Mouse (Mus musculus): ENCODE data around the gene Hes7. TPM values are rescaled to one million over a fixed set of nuclear protein-coding genes. Genes with fewer than 3 reads are reported as not detected.
A peak's percentile ranks its signal among the peaks of the same experiment; 100 is the strongest.

Hes7 gene
- polyA plus RNA-seq, 1 experiment from 2014 or later, result 0.61 TPM

GRCm38 (mm10) chr11:69149728-69150127 lies 29.5 kb downstream of the Hes7 start:
- WGBS, result 73% methylated on average over 6 of the region's 6 CpGs

GRCm38 (mm10) chr11:69150444-69150843 lies 30.2 kb downstream of the Hes7 start:
- Histone ChIP-seq H3K27ac (replicated peaks) (no peak overlapping the region), H3K27me3 (peaks cover 31% of the 10 kb centered on the region), H3K4me3 (no peak overlapping the region), H3K9ac (peak overlapping the region; percentile 31; the same call in 1 of the 2 replicates), H3K36me3 (no peaks in the 10 kb centered on the region), H3K4me1 (replicated peaks) (peaks cover 5% of the 10 kb centered on the region; the same call in 1 of the 2 replicates), H3K4me2 (peak overlapping the region; percentile 39), H3K9me3 (no peaks in the 10 kb centered on the region)
- WGBS, result 5% methylated on average over 7 of the region's 7 CpGs
- peak; percentile 27; the same call in 1 of the 2 replicates for ATAC-seq (ENCODE audit: low read depth)

More at GRCm38 (mm10) chr11:69149728-69150127, 29.5 kb downstream of the Hes7 start:
- Histone ChIP-seq H3K27me3 (peaks cover 26% of the 10 kb centered on the region), H3K9me3 (no peaks in the 10 kb centered on the region), H3K27ac (replicated peaks) (no peak overlapping the region), H3K9ac (no peak overlapping the region), H3K4me3 (no peak overlapping the region), H3K36me3 (no peaks in the 10 kb centered on the region), H3K4me2 (no peak overlapping the region), H3K4me1 (replicated peaks) (peaks cover 5% of the 10 kb centered on the region; the same call in 1 of the 2 replicates)
- ATAC-seq (ENCODE audit: low read depth), result no peak

- Histone ChIP-seq H3K27ac (replicated peaks) (no peak overlapping the region), H3K36me3 (no peaks in the 10 kb centered on the region), H3K9me3 (no peaks in the 10 kb centered on the region), H3K9ac (peak overlapping the region; percentile 31; the same call in 1 of the 2 replicates), H3K4me3 (no peak overlapping the region), H3K4me2 (peak overlapping the region; percentile 39), H3K27me3 (peaks cover 34% of the 10 kb centered on the region), H3K4me1 (replicated peaks) (peaks cover 5% of the 10 kb centered on the region; the same call in 1 of the 2 replicates)
- WGBS, result 73% methylated on average over 6 of the region's 6 CpGs
- no peak for ATAC-seq (ENCODE audit: low read depth)
These were observed 30.8 kb downstream of the Hes7 start for GRCm38 (mm10) chr11:69151004-69151403.

- Histone ChIP-seq H3K9me3 (no peaks in the 10 kb centered on the region), H3K27me3 (peaks cover 62% of the 10 kb centered on the region), H3K4me2 (no peak overlapping the region), H3K9ac (no peak overlapping the region), H3K36me3 (no peaks in the 10 kb centered on the region), H3K4me1 (replicated peaks) (peaks cover 14% of the 10 kb centered on the region), H3K27ac (replicated peaks) (no peak overlapping the region), H3K4me3 (no peak overlapping the region)
- no peak for ATAC-seq (ENCODE audit: low read depth)
- 88% methylated on average over 8 of the region's 8 CpGs for WGBS
These were observed 33.6 kb downstream of the Hes7 start for GRCm38 (mm10) chr11:69153831-69154230.

- no peak overlapping the region for H3K4me2 ChIP-seq
- 55% methylated on average over 1 of the region's 1 CpGs for WGBS
- no peaks in the 10 kb centered on the region for H3K36me3 ChIP-seq
- H3K27ac ChIP-seq (replicated peaks), result no peak overlapping the region
- peaks cover 14% of the 10 kb centered on the region for H3K4me1 ChIP-seq (replicated peaks)
- no peak for ATAC-seq (ENCODE audit: low read depth)
- no peaks in the 10 kb centered on the region for H3K9me3 ChIP-seq
- no peak overlapping the region for H3K4me3 ChIP-seq
- H3K9ac ChIP-seq, result no peak overlapping the region
- peaks cover 67% of the 10 kb centered on the region for H3K27me3 ChIP-seq
These were observed 35.1 kb downstream of the Hes7 start for GRCm38 (mm10) chr11:69155351-69155750.

- no peak for ATAC-seq (ENCODE audit: low read depth)
- H3K9me3 ChIP-seq, result no peaks in the 10 kb centered on the region
- H3K4me1 ChIP-seq (replicated peaks), result peaks cover 8% of the 10 kb centered on the region
- peak within 1 kb of the TSS; percentile 48 for H3K4me2 ChIP-seq
- H3K4me3 ChIP-seq, result peak within 1 kb of the TSS; percentile 20
- WGBS, result 4% methylated on average over 18 of the region's 18 CpGs
- no peaks in the 10 kb centered on the region for H3K36me3 ChIP-seq
- peaks cover 60% of the 10 kb centered on the region for H3K27me3 ChIP-seq
- peak within 1 kb of the TSS; percentile 48; the same call in 1 of the 2 replicates for H3K9ac ChIP-seq
- no peak within 1 kb of the TSS for H3K27ac ChIP-seq (replicated peaks)
These were observed 36.6 kb downstream of the Hes7 start, which contains the start of gene Alox12b for GRCm38 (mm10) chr11:69156800-69157199. Alox12b (plus strand) TSS chr11:69156989.

GRCm38 (mm10) chr11:69169313-69169712 lies 49.1 kb downstream of the Hes7 start:
- no peak overlapping the region for H3K4me3 ChIP-seq
- no peaks in the 10 kb centered on the region for H3K9me3 ChIP-seq
- 92% methylated on average over 12 of the region's 12 CpGs for WGBS
- no peak overlapping the region for H3K27ac ChIP-seq (replicated peaks)
- no peaks in the 10 kb centered on the region for H3K27me3 ChIP-seq
- H3K36me3 ChIP-seq, result no peaks in the 10 kb centered on the region
- no peak overlapping the region for H3K4me2 ChIP-seq
- H3K4me1 ChIP-seq (replicated peaks), result no peaks in the 10 kb centered on the region
- no peak overlapping the region for H3K9ac ChIP-seq
- no peak for ATAC-seq (ENCODE audit: low read depth)

GRCm38 (mm10) chr11:69171626-69172025 lies 51.4 kb downstream of the Hes7 start:
- Histone ChIP-seq H3K27ac (replicated peaks) (no peak overlapping the region), H3K27me3 (no peaks in the 10 kb centered on the region), H3K9ac (no peak overlapping the region), H3K9me3 (no peaks in the 10 kb centered on the region), H3K4me3 (no peak overlapping the region), H3K36me3 (no peaks in the 10 kb centered on the region), H3K4me2 (no peak overlapping the region), H3K4me1 (replicated peaks) (no peaks in the 10 kb centered on the region)
- 26% methylated on average over 7 of the region's 7 CpGs for WGBS
- no peak for ATAC-seq (ENCODE audit: low read depth)

- H3K9ac ChIP-seq, result no peak overlapping the region
- no peaks in the 10 kb centered on the region for H3K27me3 ChIP-seq
- no peaks in the 10 kb centered on the region for H3K9me3 ChIP-seq
- no peak overlapping the region for H3K4me3 ChIP-seq
- ATAC-seq (ENCODE audit: low read depth), result no peak
- H3K4me2 ChIP-seq, result no peak overlapping the region
- H3K36me3 ChIP-seq, result no peaks in the 10 kb centered on the region
- WGBS, result 85% methylated on average over 2 of the region's 2 CpGs
- H3K4me1 ChIP-seq (replicated peaks), result no peaks in the 10 kb centered on the region
- no peak overlapping the region for H3K27ac ChIP-seq (replicated peaks)
These were observed 52.4 kb downstream of the Hes7 start for GRCm38 (mm10) chr11:69172606-69173005.

Other genes starting within 250 kb of the Hes7 start
- 96.9 and 97.7 TPM in 2 replicates for gene Ndel1, start 248.5 kb upstream of the Hes7 start, polyA plus RNA-seq (2015; fragmentation: Nextera tagmentation; extraction: Ambion mirVana)
- not detected in 2 replicates for gene Rnf222, start 231.9 kb upstream of the Hes7 start, polyA plus RNA-seq (2015; fragmentation: Nextera tagmentation; extraction: Ambion mirVana)
- 743 and 760 TPM in 2 replicates for gene Rpl26, start 218.8 kb upstream of the Hes7 start, polyA plus RNA-seq (2015; fragmentation: Nextera tagmentation; extraction: Ambion mirVana)
- gene Odf4, start 193.3 kb upstream of the Hes7 start, polyA plus RNA-seq (2015; fragmentation: Nextera tagmentation; extraction: Ambion mirVana), result 0.40 TPM in 1 of 2 replicates, not detected in the other
- 14.4 and 14.8 TPM in 2 replicates for gene Arhgef15, start 162.9 kb upstream of the Hes7 start, polyA plus RNA-seq (2015; fragmentation: Nextera tagmentation; extraction: Ambion mirVana)
- 2.0 and 2.5 TPM in 2 replicates for gene Slc25a35, start 152.3 kb upstream of the Hes7 start, polyA plus RNA-seq (2015; fragmentation: Nextera tagmentation; extraction: Ambion mirVana)
- gene Rangrf, start 145.2 kb upstream of the Hes7 start, polyA plus RNA-seq (2015; fragmentation: Nextera tagmentation; extraction: Ambion mirVana), result 27.6 and 33.7 TPM in 2 replicates
- gene Pfas, start 111.9 kb upstream of the Hes7 start, polyA plus RNA-seq (2015; fragmentation: Nextera tagmentation; extraction: Ambion mirVana), result 19.1 and 21.9 TPM in 2 replicates
- gene Ctc1, start 104.5 kb upstream of the Hes7 start, polyA plus RNA-seq (2015; fragmentation: Nextera tagmentation; extraction: Ambion mirVana), result 49.6 and 52.8 TPM in 2 replicates
- gene Aurkb, start 74.8 kb upstream of the Hes7 start, polyA plus RNA-seq (2015; fragmentation: Nextera tagmentation; extraction: Ambion mirVana), result 22.7 and 33.0 TPM in 2 replicates
- gene Borcs6, start 60.7 kb upstream of the Hes7 start, polyA plus RNA-seq (2015; fragmentation: Nextera tagmentation; extraction: Ambion mirVana), result 14.7 and 16.8 TPM in 2 replicates
- gene Tmem107, start 49.6 kb upstream of the Hes7 start, polyA plus RNA-seq (2015; fragmentation: Nextera tagmentation; extraction: Ambion mirVana), result 28.4 and 29.2 TPM in 2 replicates
- 268 and 282 TPM in 2 replicates for gene Vamp2, start 31.9 kb upstream of the Hes7 start, polyA plus RNA-seq (2015; fragmentation: Nextera tagmentation; extraction: Ambion mirVana)
- gene Per1, start 25.2 kb upstream of the Hes7 start, polyA plus RNA-seq (2015; fragmentation: Nextera tagmentation; extraction: Ambion mirVana), result 8.0 and 8.4 TPM in 2 replicates
- gene 9130213A22Rik, start 2.2 kb downstream of the Hes7 start, polyA plus RNA-seq (2015; fragmentation: Nextera tagmentation; extraction: Ambion mirVana), result 0.18 and 0.32 TPM in 2 replicates
- 0.59 and 1.2 TPM in 2 replicates for gene Aloxe3, start 5.5 kb downstream of the Hes7 start, polyA plus RNA-seq (2015; fragmentation: Nextera tagmentation; extraction: Ambion mirVana)
- 0.22 and 0.23 TPM in 2 replicates for gene Alox12b, start 36.6 kb downstream of the Hes7 start, polyA plus RNA-seq (2015; fragmentation: Nextera tagmentation; extraction: Ambion mirVana)
- gene Alox8, start 77.4 kb downstream of the Hes7 start, polyA plus RNA-seq (2015; fragmentation: Nextera tagmentation; extraction: Ambion mirVana), result 0.17 TPM in 1 of 2 replicates, not detected in the other
- gene Gucy2e, start 116.6 kb downstream of the Hes7 start, polyA plus RNA-seq (2015; fragmentation: Nextera tagmentation; extraction: Ambion mirVana), result 0.21 TPM in 2 replicates
- gene Cntrob, start 203.4 kb downstream of the Hes7 start, polyA plus RNA-seq (2015; fragmentation: Nextera tagmentation; extraction: Ambion mirVana), result 20.9 and 21.0 TPM in 2 replicates
- gene Trappc1, start 203.6 kb downstream of the Hes7 start, polyA plus RNA-seq (2015; fragmentation: Nextera tagmentation; extraction: Ambion mirVana), result 225 and 229 TPM in 2 replicates
- gene Kcnab3, start 205.9 kb downstream of the Hes7 start, polyA plus RNA-seq (2015; fragmentation: Nextera tagmentation; extraction: Ambion mirVana), result 5.5 and 5.7 TPM in 2 replicates
- gene Rnf227, start 220.1 kb downstream of the Hes7 start, polyA plus RNA-seq (2015; fragmentation: Nextera tagmentation; extraction: Ambion mirVana), result 131 and 136 TPM in 2 replicates
- gene Chd3, start 249.0 kb downstream of the Hes7 start, polyA plus RNA-seq (2015; fragmentation: Nextera tagmentation; extraction: Ambion mirVana), result 82.3 and 84.6 TPM in 2 replicates

All from neural tube, embryonic 13.5 days (tissue).